Mouse (Mus musculus) heart, postnatal 36 days (tissue): Measurements from ENCODE around the gene Olfr730. TPM values are rescaled to one million over a fixed set of nuclear protein-coding genes. Genes with fewer than 3 reads are reported as not detected.

ENCODE experiments used
- DNase-seq, 2 experiments: peaks; one replicate each; pipeline ENCODE4 v3.0.0; 2021 to 2022
- intact Hi-C: fragments of 180-260 bp; cut with DNase I; formaldehyde crosslinking; loops from one replicate; pipeline ENCODE4 v1.15.1; 2025
- total RNA-seq, 2 experiments: library from RNA; stranded (reverse); gene quantifications; 2 replicates each; pipeline ENCODE4 v1.2.3; 2021

The Olfr730 gene
- not detected for total RNA-seq

GRCm38 (mm10) chr14:50188098-50188497 lies at the start of gene Olfr730:
TSS of gene Olfr730 (minus strand) at chr14:50188198.
- no peak for DNase-seq
- intact Hi-C loops = no loop called here

GRCm38 (mm10) chr14:50152810-50153209 lies 35.2 kb downstream of the Olfr730 start, which contains the start of gene Olfr729:
TSS of gene Olfr729 (minus strand) at chr14:50152910.
- intact Hi-C loops = no loop called here
- DNase-seq = no peak

- intact Hi-C loops = no loop called here
- DNase-seq = no peak
These were observed 45.4 kb downstream of the Olfr730 start, which contains the start of gene Olfr728 for GRCm38 (mm10) chr14:50142580-50142979. TSS of gene Olfr728 (minus strand) at chr14:50142680.

Other genes starting within 250 kb of the Olfr730 start
- gene Olfr724, start 224.9 kb downstream of the Olfr730 start, total RNA-seq = not detected
- not detected for gene Olfr725, start 147.8 kb downstream of the Olfr730 start, total RNA-seq
- gene Olfr726, start 97.2 kb downstream of the Olfr730 start, total RNA-seq = not detected
- not detected for gene Olfr727, start 65.0 kb downstream of the Olfr730 start, total RNA-seq
- not detected for gene Olfr728, start 45.5 kb downstream of the Olfr730 start, total RNA-seq
- not detected for gene Olfr729, start 35.3 kb downstream of the Olfr730 start, total RNA-seq
- not detected for gene Olfr731, start 53.7 kb upstream of the Olfr730 start, total RNA-seq
- not detected for gene Olfr732, start 96.0 kb upstream of the Olfr730 start, total RNA-seq
- gene Olfr733, start 113.3 kb upstream of the Olfr730 start, total RNA-seq = not detected
- not detected for gene Olfr734, start 138.6 kb upstream of the Olfr730 start, total RNA-seq
- not detected for gene Olfr735, start 160.7 kb upstream of the Olfr730 start, total RNA-seq
- gene Tlr11, start 169.7 kb upstream of the Olfr730 start, total RNA-seq = under 1 TPM in 1 of 2 experiments, not detected in 1; 0.08 TPM
- gene Olfr736, start 193.0 kb upstream of the Olfr730 start, total RNA-seq = not detected
- not detected for gene Olfr738, start 219.4 kb upstream of the Olfr730 start, total RNA-seq
- gene Olfr739, start 230.4 kb upstream of the Olfr730 start, total RNA-seq = not detected